Mouse (Mus musculus) liver, adult 2 months (tissue): ENCODE measurements around the gene Smim14.

ENCODE experiments used
- CTCF ChIP-seq: fragments of 200-500 bp; IDR thresholded peaks from 2 replicates; pipeline ENCODE4 v1.5.1; 2011; ENCODE audit warnings: low read depth, low read length, control low read depth
- POLR2A ChIP-seq: fragments of 200-500 bp; IDR thresholded peaks from 2 replicates; pipeline ENCODE4 v1.6.1; 2011; ENCODE audit warnings: low read length, control low read depth; ENCODE audit not compliant: insufficient read depth; ENCODE audit errors: extremely low read depth

- TF ChIP-seq CTCF (no peak), POLR2A (no peak)
These were observed 49.6 kb downstream of the Smim14 start for GRCm38 (mm10) chr5:65487381-65487780.
